Mouse (Mus musculus): ENCODE data around the gene Tedc1. TPM values are rescaled to one million over a fixed set of nuclear protein-coding genes. Genes with fewer than 3 reads are reported as not detected.
A peak's percentile ranks its signal among the peaks of the same experiment; 100 is the strongest.

Gene Tedc1
- polyA plus RNA-seq, 1 experiment from 2014 or later, result 28.1 TPM

DNA sequence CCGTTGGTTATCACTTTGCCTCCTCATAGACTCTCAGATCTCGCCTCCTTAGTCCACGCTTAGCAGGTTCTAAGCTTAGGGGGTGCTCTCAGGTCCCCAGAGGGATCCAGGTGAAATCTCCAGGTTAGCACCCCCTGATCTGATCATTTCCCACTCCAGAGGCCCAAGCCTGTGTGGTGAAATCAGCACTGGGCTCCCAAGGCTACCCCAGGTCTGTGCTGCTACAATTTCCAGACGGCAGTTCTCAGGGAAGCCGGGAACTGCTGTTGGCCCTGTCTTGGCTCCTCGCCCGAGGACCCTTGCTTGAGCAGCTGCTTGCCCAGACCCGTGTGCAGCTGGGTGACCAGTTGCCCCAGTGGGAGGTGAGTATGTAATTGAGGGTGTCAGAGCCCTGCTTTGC lies 781 bp downstream of the Tedc1 start:
- Histone ChIP-seq H3K4me3 (ENCODE audit: low read length) (peak overlapping the region; percentile 76), H3K9ac (ENCODE audit: low read length) (peak overlapping the region; percentile 74), H3K36me3 (ENCODE audit: control insufficient read depth, insufficient read depth) (peaks cover 3% of the 10 kb centered on the region; the same call in 1 of the 2 replicates), H3K9me3 (replicated peaks; ENCODE audit: control insufficient read depth, low read length) (no peaks in the 10 kb centered on the region), H3K27ac (ENCODE audit: low read length) (no peak overlapping the region), H3K4me1 (ENCODE audit: control insufficient read depth, insufficient read depth, low read length) (peaks cover 27% of the 10 kb centered on the region), H3K4me2 (ENCODE audit: low read depth, low read length) (peak overlapping the region; percentile 90), H3K27me3 (ENCODE audit: control insufficient read depth, insufficient read depth, low read length) (no peaks in the 10 kb centered on the region)
- ATAC-seq (replicated peaks; ENCODE audit: extremely low read depth, insufficient read depth, low FRiP score), result no peak
- 31% methylated on average over 8 of the region's 8 CpGs for WGBS

DNA sequence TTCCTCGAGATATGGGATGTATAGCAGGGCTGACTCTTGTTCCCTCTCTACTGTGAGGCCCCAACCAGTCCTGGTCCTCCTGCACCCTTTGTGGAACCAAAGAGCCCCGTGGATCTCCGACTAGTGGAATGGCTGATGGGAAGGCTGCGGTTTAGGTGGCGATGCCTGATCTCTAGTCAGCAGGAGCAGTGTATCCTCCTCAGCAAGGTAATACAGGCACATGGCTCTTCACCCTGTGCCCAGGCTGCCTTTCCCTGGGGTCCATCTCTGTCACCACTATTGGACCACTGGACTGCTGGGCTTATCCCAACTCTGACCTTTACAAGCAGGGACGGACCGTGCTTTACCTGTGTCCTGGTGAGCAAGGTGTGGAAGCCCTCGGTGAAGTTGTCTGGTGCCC lies 1.3 kb downstream of the Tedc1 start:
- H3K4me3 ChIP-seq (ENCODE audit: low read length), result peak overlapping the region; percentile 76; the same call in 1 of the 2 replicates
- WGBS, result 92% methylated on average over 8 of the region's 8 CpGs
- no peak overlapping the region for H3K27ac ChIP-seq (ENCODE audit: low read length)
- H3K27me3 ChIP-seq (ENCODE audit: control insufficient read depth, insufficient read depth, low read length), result no peaks in the 10 kb centered on the region
- no peaks in the 10 kb centered on the region for H3K9me3 ChIP-seq (replicated peaks; ENCODE audit: control insufficient read depth, low read length)
- peaks cover 23% of the 10 kb centered on the region for H3K4me1 ChIP-seq (ENCODE audit: control insufficient read depth, insufficient read depth, low read length)
- no peak overlapping the region for H3K9ac ChIP-seq (ENCODE audit: low read length)
- peak overlapping the region; percentile 90; the same call in 1 of the 2 replicates for H3K4me2 ChIP-seq (ENCODE audit: low read depth, low read length)
- H3K36me3 ChIP-seq (ENCODE audit: control insufficient read depth, insufficient read depth), result peaks cover 3% of the 10 kb centered on the region; the same call in 1 of the 2 replicates
- ATAC-seq (replicated peaks; ENCODE audit: extremely low read depth, insufficient read depth, low FRiP score), result no peak

DNA sequence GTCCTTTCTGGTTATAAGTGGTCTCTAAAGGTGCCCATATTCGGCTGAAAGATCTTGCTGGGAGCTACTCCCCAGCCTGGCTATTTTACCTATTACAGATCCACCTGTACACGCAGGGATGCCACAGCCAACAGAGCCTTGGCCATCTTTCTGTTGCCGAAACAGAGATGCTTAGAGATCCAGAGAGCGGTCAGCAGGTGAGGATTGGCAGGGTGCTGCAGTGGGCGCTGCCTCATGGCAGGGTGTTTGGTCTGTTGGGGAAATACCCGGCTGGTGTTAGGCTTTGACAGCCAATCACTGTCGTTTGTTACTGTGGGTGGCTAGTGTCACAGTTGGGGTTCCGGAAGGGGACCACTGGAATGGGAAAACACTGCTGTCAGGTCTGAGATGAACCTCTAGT lies 1.8 kb downstream of the Tedc1 start:
- Histone ChIP-seq H3K36me3 (ENCODE audit: control insufficient read depth, insufficient read depth) (peaks cover 4% of the 10 kb centered on the region; the same call in 1 of the 2 replicates), H3K27me3 (ENCODE audit: control insufficient read depth, insufficient read depth, low read length) (no peaks in the 10 kb centered on the region), H3K4me1 (ENCODE audit: control insufficient read depth, insufficient read depth, low read length) (peaks cover 19% of the 10 kb centered on the region), H3K4me3 (ENCODE audit: low read length) (no peak overlapping the region), H3K4me2 (ENCODE audit: low read depth, low read length) (no peak overlapping the region), H3K9me3 (replicated peaks; ENCODE audit: control insufficient read depth, low read length) (no peaks in the 10 kb centered on the region), H3K27ac (ENCODE audit: low read length) (no peak overlapping the region), H3K9ac (ENCODE audit: low read length) (no peak overlapping the region)
- 89% methylated on average over 8 of the region's 8 CpGs for WGBS
- ATAC-seq (replicated peaks; ENCODE audit: extremely low read depth, insufficient read depth, low FRiP score), result no peak

DNA sequence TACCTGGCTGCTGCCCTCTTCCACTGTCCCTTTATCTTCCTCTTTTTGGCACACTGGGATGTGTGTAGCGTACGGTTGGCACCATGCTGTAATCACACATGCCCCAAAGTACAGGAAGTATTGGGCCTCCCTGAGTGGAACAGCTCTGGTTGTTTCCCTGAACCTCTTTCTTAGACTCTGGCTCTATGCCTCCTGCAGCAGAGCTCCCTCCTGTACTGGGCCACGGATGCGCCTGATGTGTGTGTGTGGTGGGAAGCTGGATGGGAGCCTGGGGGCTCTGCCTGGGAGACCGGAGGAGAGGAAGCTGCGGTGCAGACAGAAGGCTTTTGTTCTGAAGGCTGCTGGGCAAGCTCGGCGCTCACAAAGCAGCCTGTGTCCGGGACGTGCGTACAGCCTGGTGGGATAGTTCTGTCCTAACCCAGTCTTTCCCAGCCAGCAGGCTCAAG lies 7.4 kb downstream of the Tedc1 start:
- H3K4me2 ChIP-seq (ENCODE audit: low read depth, low read length), result no peak overlapping the region
- 77% methylated on average over 11 of the region's 11 CpGs for WGBS
- H3K4me3 ChIP-seq (ENCODE audit: low read length), result no peak overlapping the region
- no peaks in the 10 kb centered on the region for H3K4me1 ChIP-seq (ENCODE audit: control insufficient read depth, insufficient read depth, low read length)
- peak overlapping the region; percentile 55 for H3K27ac ChIP-seq (ENCODE audit: low read length)
- no peaks in the 10 kb centered on the region for H3K9me3 ChIP-seq (replicated peaks; ENCODE audit: control insufficient read depth, low read length)
- no peak for ATAC-seq (replicated peaks; ENCODE audit: extremely low read depth, insufficient read depth, low FRiP score)
- H3K36me3 ChIP-seq (ENCODE audit: control insufficient read depth, insufficient read depth), result peaks cover 9% of the 10 kb centered on the region
- 0 out of 2 replicates have a peak overlapping the region, but pooled peaks have one; percentile 16 for H3K9ac ChIP-seq (ENCODE audit: low read length)
- no peaks in the 10 kb centered on the region for H3K27me3 ChIP-seq (ENCODE audit: control insufficient read depth, insufficient read depth, low read length)

DNA sequence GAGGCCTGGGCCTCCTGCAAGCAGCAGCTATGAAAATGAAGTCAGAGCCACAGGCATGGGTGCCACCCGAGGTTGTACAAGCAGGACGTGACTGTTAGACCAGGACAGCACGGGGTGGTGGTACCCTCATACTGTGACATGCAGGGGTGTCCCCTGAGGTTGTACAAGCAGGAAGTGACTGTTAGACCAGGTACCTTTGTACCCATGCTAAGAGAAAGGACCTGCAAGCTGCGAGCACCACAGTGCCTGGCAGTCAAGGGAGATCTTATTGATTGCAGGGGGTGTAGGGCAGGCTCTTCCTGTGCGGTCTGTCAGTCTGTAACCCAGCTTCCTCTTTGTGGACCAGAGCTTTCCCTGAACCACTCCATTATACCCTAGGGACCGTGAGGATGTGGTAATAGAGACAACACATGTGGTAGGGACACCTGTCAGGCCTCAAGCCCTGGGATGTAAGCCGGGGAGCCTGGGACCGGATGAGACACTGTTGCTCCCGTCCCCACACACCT lies 11.9 kb downstream of the Tedc1 start:
- WGBS, result 74% methylated on average over 9 of the region's 9 CpGs
- Histone ChIP-seq H3K27ac (ENCODE audit: low read length) (peak overlapping the region; percentile 26; the same call in 1 of the 2 replicates), H3K4me2 (ENCODE audit: low read depth, low read length) (no peak overlapping the region), H3K9ac (ENCODE audit: low read length) (no peak overlapping the region), H3K4me1 (ENCODE audit: control insufficient read depth, insufficient read depth, low read length) (no peaks in the 10 kb centered on the region), H3K36me3 (ENCODE audit: control insufficient read depth, insufficient read depth) (peaks cover 7% of the 10 kb centered on the region), H3K4me3 (ENCODE audit: low read length) (no peak overlapping the region), H3K9me3 (replicated peaks; ENCODE audit: control insufficient read depth, low read length) (no peaks in the 10 kb centered on the region), H3K27me3 (ENCODE audit: control insufficient read depth, insufficient read depth, low read length) (no peaks in the 10 kb centered on the region)
- ATAC-seq (replicated peaks; ENCODE audit: extremely low read depth, insufficient read depth, low FRiP score), result peak; percentile 73

DNA sequence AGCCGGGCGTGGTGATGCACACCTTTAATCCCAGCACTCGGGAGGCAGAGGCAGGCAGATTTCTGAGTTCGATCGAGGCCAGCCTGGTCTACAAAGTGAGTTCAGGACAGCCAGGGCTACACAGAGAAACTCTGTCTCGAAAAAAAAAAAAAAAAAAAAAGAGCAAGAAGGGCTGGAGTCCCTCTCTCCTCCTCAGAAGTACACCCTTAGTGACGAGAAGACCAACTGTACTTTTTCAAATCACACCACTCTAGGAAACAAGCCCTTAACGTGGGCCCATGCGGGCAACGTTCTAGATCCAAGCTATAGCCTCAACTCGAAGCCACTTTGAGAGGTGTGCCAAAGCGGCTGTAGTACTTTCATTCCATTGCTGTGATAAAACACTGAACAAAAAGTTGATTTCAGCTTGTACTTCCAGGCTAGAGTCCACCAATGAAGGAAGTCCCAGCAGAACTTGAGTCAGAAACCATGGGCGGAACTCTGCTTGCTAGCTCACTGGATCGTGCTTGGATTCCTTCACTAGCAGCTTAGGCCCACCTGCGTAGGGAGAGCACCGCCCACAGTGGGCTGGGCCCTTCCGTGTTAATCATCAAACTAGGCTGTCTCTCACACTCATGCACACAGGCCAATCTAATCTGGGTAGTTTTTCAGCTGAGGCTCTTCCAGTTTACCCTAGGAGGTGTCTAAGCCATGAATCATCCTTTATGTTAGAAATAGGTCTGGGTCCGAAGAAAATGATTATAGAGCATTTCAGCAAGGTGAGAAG lies 20.9 kb downstream of the Tedc1 start:
- no peak for ATAC-seq (replicated peaks; ENCODE audit: extremely low read depth, insufficient read depth, low FRiP score)
- 80% methylated on average over 18 of the region's 18 CpGs for WGBS
- H3K27me3 ChIP-seq (ENCODE audit: control insufficient read depth, insufficient read depth, low read length), result no peaks in the 10 kb centered on the region
- no peaks in the 10 kb centered on the region for H3K36me3 ChIP-seq (ENCODE audit: control insufficient read depth, insufficient read depth)
- H3K4me3 ChIP-seq (ENCODE audit: low read length), result no peak overlapping the region
- H3K27ac ChIP-seq (ENCODE audit: low read length), result no peak overlapping the region
- no peaks in the 10 kb centered on the region for H3K9me3 ChIP-seq (replicated peaks; ENCODE audit: control insufficient read depth, low read length)
- no peak overlapping the region for H3K4me2 ChIP-seq (ENCODE audit: low read depth, low read length)
- H3K4me1 ChIP-seq (ENCODE audit: control insufficient read depth, insufficient read depth, low read length), result no peaks in the 10 kb centered on the region
- H3K9ac ChIP-seq (ENCODE audit: low read length), result no peak overlapping the region

DNA sequence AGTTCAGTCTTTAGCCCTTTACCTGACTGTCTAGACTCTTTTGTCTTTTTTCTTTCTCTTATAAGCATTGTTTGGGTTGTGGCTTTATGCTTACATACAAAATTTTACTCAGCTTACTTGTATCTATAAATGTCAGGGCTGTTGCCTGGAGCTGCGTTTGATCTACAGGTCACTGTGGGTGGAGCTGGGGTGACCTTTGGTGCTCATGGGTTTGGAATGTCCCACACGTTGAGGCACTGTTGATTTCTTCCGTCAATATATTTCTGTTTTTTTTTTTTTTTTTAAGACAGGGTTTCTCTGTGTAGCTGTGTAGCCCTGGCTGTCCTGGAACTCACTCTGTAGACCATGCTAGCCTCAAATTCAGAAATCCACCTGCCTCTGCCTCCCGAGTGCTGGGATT lies 24.8 kb downstream of the Tedc1 start:
- no peaks in the 10 kb centered on the region for H3K36me3 ChIP-seq (ENCODE audit: control insufficient read depth, insufficient read depth)
- H3K9me3 ChIP-seq (replicated peaks; ENCODE audit: control insufficient read depth, low read length), result no peaks in the 10 kb centered on the region
- H3K9ac ChIP-seq (ENCODE audit: low read length), result no peak overlapping the region
- no peak for ATAC-seq (replicated peaks; ENCODE audit: extremely low read depth, insufficient read depth, low FRiP score)
- peaks cover 3% of the 10 kb centered on the region; the same call in 1 of the 2 replicates for H3K4me1 ChIP-seq (ENCODE audit: control insufficient read depth, insufficient read depth, low read length)
- H3K27me3 ChIP-seq (ENCODE audit: control insufficient read depth, insufficient read depth, low read length), result peaks cover 15% of the 10 kb centered on the region
- 55% methylated on average over 4 of the region's 4 CpGs for WGBS
- no peak overlapping the region for H3K27ac ChIP-seq (ENCODE audit: low read length)
- no peak overlapping the region for H3K4me3 ChIP-seq (ENCODE audit: low read length)
- H3K4me2 ChIP-seq (ENCODE audit: low read depth, low read length), result no peak overlapping the region

DNA sequence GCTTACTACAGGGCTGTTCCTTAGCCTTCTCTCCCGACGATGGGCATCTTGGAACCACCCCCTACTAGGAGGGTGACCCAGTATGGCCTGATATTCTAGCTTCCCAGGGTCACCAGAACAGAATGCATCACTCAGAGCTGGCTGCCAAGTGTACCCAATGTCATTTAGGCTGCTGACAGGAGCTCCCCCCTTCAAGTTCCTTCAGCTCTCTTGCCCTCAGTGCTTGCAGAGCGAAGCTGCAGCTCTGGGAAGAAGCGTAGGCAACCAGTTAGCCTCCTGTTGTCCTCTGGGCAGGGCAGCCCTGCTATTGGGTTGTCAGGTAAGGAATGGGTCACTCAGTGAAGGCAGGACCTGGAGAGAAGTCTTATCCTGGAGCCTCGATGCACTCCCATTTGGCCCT lies 28.7 kb downstream of the Tedc1 start:
- no peak overlapping the region for H3K27ac ChIP-seq (ENCODE audit: low read length)
- 62% methylated on average over 5 of the region's 5 CpGs for WGBS
- H3K9ac ChIP-seq (ENCODE audit: low read length), result no peak overlapping the region
- no peaks in the 10 kb centered on the region for H3K36me3 ChIP-seq (ENCODE audit: control insufficient read depth, insufficient read depth)
- no peaks in the 10 kb centered on the region; the same call in 1 of the 2 replicates for H3K9me3 ChIP-seq (replicated peaks; ENCODE audit: control insufficient read depth, low read length)
- ATAC-seq (replicated peaks; ENCODE audit: extremely low read depth, insufficient read depth, low FRiP score), result no peak
- peaks cover 36% of the 10 kb centered on the region for H3K27me3 ChIP-seq (ENCODE audit: control insufficient read depth, insufficient read depth, low read length)
- no peak overlapping the region for H3K4me3 ChIP-seq (ENCODE audit: low read length)
- H3K4me2 ChIP-seq (ENCODE audit: low read depth, low read length), result peak overlapping the region; percentile 90; the same call in 1 of the 2 replicates
- H3K4me1 ChIP-seq (ENCODE audit: control insufficient read depth, insufficient read depth, low read length), result peaks cover 17% of the 10 kb centered on the region

Data from heart, embryonic 16.5 days (tissue).